Mouse (Mus musculus) intestine, embryonic 14.5 days (tissue): ENCODE results near the gene Gigyf1. TPM values are rescaled to one million over a fixed set of nuclear protein-coding genes. Genes with fewer than 3 reads are reported as not detected.

Experiments
- ATAC-seq: fragments of 200-750 bp; cut with Nextera tagmentation; replicated peaks from 2 replicates; pipeline ENCODE4 v1.8.0; 2017; ENCODE audit warnings: low read depth, moderate number of reproducible peaks, moderate TSS enrichment, moderate library complexity; ENCODE audit not compliant: low FRiP score, low TSS enrichment
- DNase-seq: peaks from one replicate; pipeline ENCODE4 v3.0.0-alpha.2; 2018; ENCODE audit warnings: low spot score
- H3K27ac ChIP-seq: fragments of 300-500 bp; sonication (generic); 2 replicates; pipeline ENCODE4 v1.5.1; 2014; ENCODE audit warnings: low read depth, mild to moderate bottlenecking, control low read depth
- H3K27me3 ChIP-seq: fragments of 300-500 bp; sonication (generic); replicated peaks from 2 replicates; pipeline ENCODE4 v1.6.1; 2014; ENCODE audit warnings: low read length, control low read depth; ENCODE audit not compliant: control insufficient read depth, insufficient read depth
- H3K36me3 ChIP-seq: fragments of 300-500 bp; sonication (generic); 2 replicates; pipeline ENCODE4 v1.6.1; 2014; ENCODE audit warnings: low read length, control low read depth; ENCODE audit not compliant: control insufficient read depth, insufficient read depth
- H3K4me1 ChIP-seq: fragments of 300-500 bp; sonication (generic); replicated peaks from 2 replicates; pipeline ENCODE4 v1.6.1; 2014; ENCODE audit warnings: low read length, control low read depth, mixed read lengths; ENCODE audit not compliant: control insufficient read depth, insufficient read depth
- H3K4me2 ChIP-seq: fragments of 300-500 bp; sonication (generic); 2 replicates; pipeline ENCODE4 v1.6.1; 2014; ENCODE audit warnings: low read length
- H3K4me3 ChIP-seq: fragments of 300-500 bp; sonication (generic); 2 replicates; pipeline ENCODE4 v1.5.1; 2014; ENCODE audit warnings: low read depth, low read length, control low read depth, mixed read lengths
- H3K9ac ChIP-seq: fragments of 300-500 bp; sonication (generic); 2 replicates; pipeline ENCODE4 v1.6.1; 2014; ENCODE audit warnings: mild to moderate bottlenecking, low read length
- H3K9me3 ChIP-seq: fragments of 300-500 bp; sonication (generic); 2 replicates; pipeline ENCODE4 v1.6.1; 2016; ENCODE audit warnings: low read length, control low read depth; ENCODE audit not compliant: control insufficient read depth
- WGBS: fragments of 180-500 bp; shearing (Covaris S2); extraction: QIAGEN DNeasy Blood & Tissue Kit; methylation state at CpG from one replicate; pipeline ENCODE4 v1.1.7; 2014; 5-methylcytosine and 5-hydroxymethylcytosine counted together
- polyA plus RNA-seq: library from polyadenylated mRNA; unstranded; fragments of >200 nt; fragmentation: Nextera tagmentation; extraction: Ambion mirVana; gene quantifications from 2 replicates; pipeline ENCODE4 v1.2.1, GENCODE M21; 2014

The Gigyf1 gene
- polyA plus RNA-seq, 1 experiment from 2014 or later = 12.1 TPM

GRCm38 (mm10) chr5:137534762-137535161, 16.4 kb downstream of the Gigyf1 start:
- no peak for DNase-seq
- Histone ChIP-seq H3K4me3 (no peak overlapping the region), H3K27ac (no peak overlapping the region), H3K4me2 (no peak overlapping the region), H3K9ac (no peak overlapping the region), H3K4me1 (peaks cover 5% of the 10 kb centered on the region; the same call in 1 of the 2 replicates), H3K27me3 (no peaks in the 10 kb centered on the region), H3K36me3 (peaks cover 5% of the 10 kb centered on the region), H3K9me3 (no peaks in the 10 kb centered on the region)
- 93% methylated on average over 3 of the region's 3 CpGs for WGBS
- no peak for ATAC-seq

DNA sequence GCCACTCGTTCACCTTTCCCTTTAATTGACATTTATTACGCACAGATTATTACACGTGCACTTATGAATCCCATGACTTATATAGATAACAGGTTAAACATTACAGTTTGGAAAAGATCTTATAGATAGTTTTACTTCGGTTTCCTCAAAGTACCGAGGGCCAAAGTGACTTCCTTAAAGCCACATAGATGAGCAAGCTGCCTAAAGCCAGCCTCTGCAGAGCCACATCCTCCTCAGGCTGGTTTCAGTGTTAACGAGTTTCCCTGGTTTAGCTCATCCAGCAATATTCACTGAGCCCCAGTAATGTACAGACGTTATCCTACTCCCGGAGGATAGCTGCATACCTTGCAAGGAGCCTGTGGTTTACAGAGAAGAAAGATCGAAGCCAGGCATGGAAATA, 17.0 kb downstream of the Gigyf1 start:
- no peak for DNase-seq
- Histone ChIP-seq H3K4me3 (no peak overlapping the region), H3K4me2 (no peak overlapping the region), H3K27ac (no peak overlapping the region), H3K9me3 (no peaks in the 10 kb centered on the region), H3K9ac (no peak overlapping the region), H3K27me3 (no peaks in the 10 kb centered on the region), H3K36me3 (no peaks in the 10 kb centered on the region; the same call in 1 of the 2 replicates), H3K4me1 (no peaks in the 10 kb centered on the region; the same call in 1 of the 2 replicates)
- 69% methylated on average over 9 of the region's 9 CpGs for WGBS
- ATAC-seq = no peak

DNA sequence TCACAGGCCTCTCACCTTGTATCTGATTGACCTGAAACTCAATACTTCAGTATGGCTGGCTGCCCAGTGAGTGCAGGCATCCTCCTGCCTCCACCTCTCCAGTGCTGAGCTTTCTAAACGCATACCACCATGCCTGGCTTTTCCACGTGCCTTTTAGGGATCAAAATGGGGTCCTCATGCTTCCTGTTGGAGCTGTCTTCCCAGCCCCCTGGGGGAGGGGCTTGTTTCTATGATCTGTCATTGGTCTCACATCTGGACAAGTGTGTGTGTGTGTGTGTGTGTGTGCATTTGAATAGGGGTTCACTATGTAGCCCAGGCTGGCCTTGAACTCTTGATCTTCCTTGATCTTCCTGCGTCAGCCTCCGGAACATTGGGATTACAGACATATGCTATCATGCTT, 19.1 kb downstream of the Gigyf1 start:
- no peak for DNase-seq

DNA sequence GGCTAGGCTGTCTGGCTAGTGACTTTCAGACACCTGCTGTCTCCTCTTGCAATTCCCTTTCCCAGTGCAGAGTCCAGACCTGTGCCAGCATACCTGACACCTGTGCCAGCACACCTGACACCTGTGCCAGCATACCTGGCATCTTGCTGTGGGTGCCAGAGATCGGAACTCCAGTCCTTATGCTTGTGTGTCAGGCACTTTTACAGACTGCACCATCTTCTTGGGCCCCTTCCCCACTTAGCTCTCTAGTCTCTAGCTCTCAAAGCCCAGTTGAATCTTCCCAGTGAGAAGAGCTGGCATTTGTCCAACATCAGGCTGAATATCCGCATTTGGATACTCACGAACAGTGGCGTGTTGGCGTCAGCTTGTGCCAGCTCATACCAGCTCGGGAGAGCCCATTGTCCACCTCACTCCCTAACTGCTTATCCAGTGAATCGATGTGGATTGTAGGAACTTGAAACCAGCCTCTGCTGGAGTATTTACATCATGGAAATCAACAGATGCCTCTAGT, 21.0 kb downstream of the Gigyf1 start:
- H3K27me3 ChIP-seq = no peaks in the 10 kb centered on the region
- H3K4me3 ChIP-seq = no peak overlapping the region
- H3K27ac ChIP-seq = no peak overlapping the region
- H3K9me3 ChIP-seq = no peaks in the 10 kb centered on the region
- H3K4me2 ChIP-seq = no peak overlapping the region
- no peaks in the 10 kb centered on the region for H3K4me1 ChIP-seq
- DNase-seq = no peak
- no peaks in the 10 kb centered on the region for H3K36me3 ChIP-seq
- WGBS = 56% methylated on average over 7 of the region's 7 CpGs
- no peak for ATAC-seq
- no peak overlapping the region for H3K9ac ChIP-seq

More for the DNA sequence above, 19.1 kb downstream of the Gigyf1 start:
- ATAC-seq = no peak
- H3K4me2 ChIP-seq = no peak overlapping the region
- no peaks in the 10 kb centered on the region; the same call in 1 of the 2 replicates for H3K4me1 ChIP-seq
- no peaks in the 10 kb centered on the region for H3K27me3 ChIP-seq
- H3K9me3 ChIP-seq = no peaks in the 10 kb centered on the region
- H3K36me3 ChIP-seq = no peaks in the 10 kb centered on the region
- WGBS = 58% methylated on average over 4 of the region's 4 CpGs
- H3K4me3 ChIP-seq = no peak overlapping the region
- no peak overlapping the region for H3K9ac ChIP-seq
- H3K27ac ChIP-seq = no peak overlapping the region

DNA sequence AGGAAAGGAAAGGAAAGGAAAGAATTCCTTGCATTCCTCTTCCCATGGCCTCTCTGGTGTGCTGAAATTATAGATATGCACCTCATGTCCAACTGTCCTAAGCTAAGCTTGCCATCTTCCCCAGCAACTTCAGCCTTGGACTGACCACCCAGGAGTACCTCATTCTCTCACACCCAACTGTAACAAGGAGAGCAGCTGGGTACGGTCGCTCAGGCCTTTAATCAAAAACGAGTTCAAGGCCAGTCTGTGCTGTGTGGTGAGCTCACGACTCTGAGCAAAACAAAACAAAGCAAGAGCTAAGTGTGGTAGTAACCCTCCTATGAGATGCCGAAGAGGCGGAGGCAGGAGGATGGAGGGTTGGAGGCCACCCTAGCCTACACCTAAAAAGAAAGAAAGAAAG, 22.6 kb downstream of the Gigyf1 start:
- Histone ChIP-seq H3K9me3 (no peaks in the 10 kb centered on the region), H3K4me1 (no peaks in the 10 kb centered on the region), H3K27me3 (no peaks in the 10 kb centered on the region), H3K9ac (no peak overlapping the region), H3K4me3 (no peak overlapping the region), H3K4me2 (no peak overlapping the region), H3K27ac (no peak overlapping the region), H3K36me3 (no peaks in the 10 kb centered on the region)
- no peak for ATAC-seq
- no peak for DNase-seq
- 78% methylated on average over 6 of the region's 6 CpGs for WGBS

- Histone ChIP-seq H3K9me3 (no peaks in the 10 kb centered on the region), H3K4me3 (no peak overlapping the region), H3K4me2 (no peak overlapping the region), H3K36me3 (no peaks in the 10 kb centered on the region), H3K27me3 (no peaks in the 10 kb centered on the region), H3K9ac (no peak overlapping the region), H3K4me1 (no peaks in the 10 kb centered on the region), H3K27ac (no peak overlapping the region)
- WGBS = 80% methylated on average over 5 of the region's 5 CpGs
- DNase-seq = no peak
- no peak for ATAC-seq
Measured at GRCm38 (mm10) chr5:137541768-137542540, 23.6 kb downstream of the Gigyf1 start.

GRCm38 (mm10) chr5:137544926-137545325, 26.6 kb downstream of the Gigyf1 start:
- no peaks in the 10 kb centered on the region for H3K4me1 ChIP-seq
- no peak overlapping the region for H3K9ac ChIP-seq
- no peaks in the 10 kb centered on the region for H3K9me3 ChIP-seq
- no peak overlapping the region for H3K27ac ChIP-seq
- no peak for DNase-seq
- H3K4me3 ChIP-seq = no peak overlapping the region
- ATAC-seq = no peak
- H3K4me2 ChIP-seq = no peak overlapping the region
- WGBS = 52% methylated on average over 6 of the region's 6 CpGs
- no peaks in the 10 kb centered on the region for H3K27me3 ChIP-seq
- H3K36me3 ChIP-seq = no peaks in the 10 kb centered on the region

DNA sequence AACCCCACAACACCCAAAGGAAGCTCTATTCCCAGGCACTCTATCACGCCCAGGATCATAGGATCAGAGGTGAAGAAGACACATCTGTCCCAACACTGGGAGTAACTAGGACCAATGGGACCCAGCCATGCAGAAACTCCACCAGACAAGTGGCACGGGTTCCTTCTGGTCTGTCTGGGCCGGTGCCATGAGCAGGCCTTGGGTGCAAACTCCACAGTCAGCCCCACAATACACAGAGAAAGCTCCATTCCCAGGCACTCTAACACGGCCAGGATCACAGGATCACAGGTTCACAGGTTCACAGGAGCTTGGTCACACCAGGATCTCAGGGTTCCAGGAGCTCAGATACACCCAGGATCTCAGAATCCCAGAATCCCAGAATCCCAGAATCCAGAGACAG, 27.2 kb downstream of the Gigyf1 start:
- Histone ChIP-seq H3K4me3 (no peak overlapping the region), H3K27ac (no peak overlapping the region), H3K4me2 (no peak overlapping the region), H3K36me3 (no peaks in the 10 kb centered on the region), H3K27me3 (no peaks in the 10 kb centered on the region), H3K9me3 (no peaks in the 10 kb centered on the region), H3K4me1 (no peaks in the 10 kb centered on the region), H3K9ac (no peak overlapping the region)
- 78% methylated on average over 4 of the region's 4 CpGs for WGBS
- no peak for DNase-seq
- ATAC-seq = no peak

DNA sequence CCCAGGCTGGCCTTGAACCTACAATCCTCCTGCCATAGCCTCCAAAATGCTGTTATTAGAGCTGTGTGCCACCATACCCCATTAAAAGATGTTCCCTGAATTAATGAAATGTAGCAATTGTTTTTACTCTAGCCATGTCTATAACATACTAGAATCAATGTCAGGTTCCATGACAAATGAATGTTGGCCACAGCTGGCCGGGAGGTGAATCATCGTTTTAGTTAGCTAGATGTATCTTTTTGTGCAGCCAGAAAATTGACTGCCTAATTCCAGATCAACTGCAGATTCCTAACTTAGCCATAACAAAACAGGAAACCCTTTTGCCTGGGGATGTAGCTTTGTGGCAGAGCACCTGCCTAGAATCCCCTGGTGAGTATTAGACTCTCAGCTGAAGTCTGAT, 31.5 kb downstream of the Gigyf1 start:
- no peak for ATAC-seq
- Histone ChIP-seq H3K9me3 (no peaks in the 10 kb centered on the region), H3K4me2 (no peak overlapping the region), H3K9ac (no peak overlapping the region), H3K27ac (no peak overlapping the region), H3K4me3 (no peak overlapping the region), H3K36me3 (no peaks in the 10 kb centered on the region), H3K4me1 (no peaks in the 10 kb centered on the region), H3K27me3 (peaks cover 12% of the 10 kb centered on the region)
- no peak for DNase-seq
- 81% methylated on average over 2 of the region's 2 CpGs for WGBS
